Mouse (Mus musculus): ENCODE measurements around the gene Npcd.

DNA sequence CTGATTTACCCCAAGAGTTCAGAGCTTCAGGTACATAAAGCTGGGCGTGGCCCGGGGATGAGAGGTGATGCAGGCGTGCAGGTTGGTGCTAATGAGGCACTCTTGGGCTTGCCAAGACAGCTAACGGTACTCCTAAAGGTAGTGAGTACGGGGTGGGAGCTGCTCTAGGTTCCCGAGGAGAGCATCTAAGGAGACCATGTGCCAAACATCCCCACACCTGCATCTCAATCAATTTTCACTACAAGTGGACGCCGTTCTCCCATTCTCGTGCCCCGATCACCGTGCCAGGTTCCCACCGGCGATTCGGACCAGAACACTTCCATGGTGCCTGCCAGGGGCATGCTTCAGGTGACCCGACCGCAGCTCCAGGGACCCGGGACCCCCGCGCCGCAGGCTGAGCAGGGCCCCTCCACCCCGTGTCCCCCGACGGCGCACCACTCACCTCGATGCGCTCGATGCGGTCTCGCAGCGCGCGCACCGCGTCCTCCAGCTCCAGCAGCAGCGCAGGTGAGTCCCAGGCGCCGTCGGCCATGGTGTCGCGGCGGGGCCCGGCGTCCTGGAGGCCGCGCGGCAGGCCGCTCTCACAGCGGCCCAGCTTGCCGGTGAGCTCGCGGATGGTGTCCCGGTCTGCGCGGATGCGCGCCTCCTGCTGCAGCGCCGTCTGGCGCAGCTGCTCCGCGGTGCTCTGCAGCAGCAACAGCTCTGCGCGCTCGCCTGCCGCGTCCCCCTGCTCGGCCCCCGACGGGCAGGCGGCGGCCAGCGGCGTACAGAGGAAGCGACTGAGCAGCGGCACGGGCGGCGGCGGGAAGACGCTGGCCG, 30.3 kb downstream of the Npcd start:
- TF ChIP-seq POLR2A (IDR thresholded peaks at IDR 0.05; ENCODE audit: insufficient read depth, low read depth, low read length) (no peak), CTCF (IDR thresholded peaks at IDR 0.05; ENCODE audit: insufficient read depth, low read depth, low read length) (no peak)

All from olfactory bulb, adult 2 months (tissue).